Comparison of ENCODE assay signal across 8 mouse cellular contexts in genomic region chr6:90514883-90515405, GRCm38 (mm10). TPM values are rescaled to one million over a fixed set of nuclear protein-coding genes. Genes with fewer than 3 reads are reported as not detected.
A peak's percentile ranks its signal among the peaks of the same experiment; 100 is the strongest.
DNase-seq lines count a peak whose midpoint lies in the region; ATAC-seq and TF ChIP-seq lines count a peak whose summit lies in the region.

No protein-coding gene starts in this region.

- WGBS in hindbrain, embryonic 10.5 days: 40% methylated on average over 4 of the region's 4 CpGs
- 27% methylated on average over 4 of the region's 4 CpGs for WGBS in lung, embryonic 16.5 days

- 0 out of 2 replicates have a peak, but pooled peaks cover 5% of the 10 kb centered on the region for H3K27me3 ChIP-seq in G1E (ENCODE audit: insufficient read depth, low read length)
- H3K27me3 ChIP-seq in hindbrain, embryonic 10.5 days (ENCODE audit: insufficient read depth, poor library complexity, severe bottlenecking): no peaks in the 10 kb centered on the region
- no peaks in the 10 kb centered on the region for H3K27me3 ChIP-seq in lung, embryonic 16.5 days (ENCODE audit: control insufficient read depth, insufficient read depth, low read depth, low read length)

- H3K9ac ChIP-seq in lung, embryonic 16.5 days (ENCODE audit: low read length): no peak overlapping the region

- no peak overlapping the region for H3K4me3 ChIP-seq in G1E (ENCODE audit: low read depth, low read length)
- H3K4me3 ChIP-seq in hindbrain, embryonic 10.5 days: no peak overlapping the region
- H3K4me3 ChIP-seq in lung, embryonic 16.5 days (ENCODE audit: low read length): no peak overlapping the region

- TF ChIP-seq CTCF in G1E (IDR thresholded peaks at IDR 0.05; ENCODE audit: low read depth, low read length): peak; percentile 43

- no peak overlapping the region for H3K27ac ChIP-seq in hindbrain, embryonic 10.5 days
- H3K27ac ChIP-seq in lung, embryonic 16.5 days (ENCODE audit: low read length): 0 out of 2 replicates have a peak overlapping the region, but pooled peaks have one; percentile 39

- peak; percentile 21 for DNase-seq in G1E (ENCODE audit: low spot score)
- peak; percentile 97 for DNase-seq in cerebellum, adult 9-10 months
- DNase-seq in frontal cortex, adult 2 months (ENCODE audit: extremely low spot score in 1 of 2, low spot score in 1 of 2): peak; percentile 55 to 94
- DNase-seq in hindbrain, embryonic 10.5 days (ENCODE audit: low spot score): peak; percentile 83
- peak; percentile 81 for DNase-seq in layer of hippocampus, adult 9-10 months (ENCODE audit: low spot score)
- DNase-seq in retina, embryonic 14.5 days (ENCODE audit: low spot score): peak; percentile 90
- DNase-seq in thymus, postnatal 36 days: peak; percentile 40 to 44

- ATAC-seq in G1E (ENCODE audit: extremely low read depth, insufficient number of reproducible peaks, low FRiP score, poor library complexity, severe bottlenecking): 0 out of 2 replicates have a peak, but pooled peaks have one; percentile 22
- peak; percentile 84 for ATAC-seq in lung, embryonic 16.5 days (ENCODE audit: low read depth)

- H3K9me3 ChIP-seq in G1E (replicated peaks): no peaks in the 10 kb centered on the region
- H3K9me3 ChIP-seq in hindbrain, embryonic 10.5 days: no peaks in the 10 kb centered on the region
- H3K9me3 ChIP-seq in lung, embryonic 16.5 days (ENCODE audit: control insufficient read depth, low read length): no peaks in the 10 kb centered on the region

- H3K4me2 ChIP-seq in lung, embryonic 16.5 days (ENCODE audit: low read depth, low read length): no peak overlapping the region

- no peaks in the 10 kb centered on the region for H3K4me1 ChIP-seq in G1E (ENCODE audit: insufficient read depth, low read depth, low read length)
- H3K4me1 ChIP-seq in hindbrain, embryonic 10.5 days (replicated peaks): no peaks in the 10 kb centered on the region
- H3K4me1 ChIP-seq in lung, embryonic 16.5 days (replicated peaks; ENCODE audit: control insufficient read depth, insufficient read depth, low read length): peaks cover 3% of the 10 kb centered on the region; the same call in 1 of the 2 replicates

- no peaks in the 10 kb centered on the region for H3K36me3 ChIP-seq in G1E (replicated peaks)
- H3K36me3 ChIP-seq in hindbrain, embryonic 10.5 days: no peaks in the 10 kb centered on the region
- H3K36me3 ChIP-seq in lung, embryonic 16.5 days (ENCODE audit: control insufficient read depth, insufficient read depth, low read length): no peaks in the 10 kb centered on the region

RNA-seq across cellular contexts. Expression of gene Aldh1l1, which starts 28.7 kb away (rescaled TPM):
- total RNA-seq in G1E (2014; fragmentation: Nextera tagmentation) (not detected in 2 replicates), G1E (2017) (0.05 TPM in 1 of 2 replicates, not detected in the other)
- not detected in 2 replicates for polyA plus RNA-seq in G1E (2012)
- 51.6 and 55.0 TPM in 2 replicates for polyA plus RNA-seq in frontal cortex, adult 2 months (2012; rRNA removed)
- 1.7 and 2.9 TPM in 2 replicates for polyA plus RNA-seq in hindbrain, embryonic 10.5 days (2016; fragmentation: Nextera tagmentation; extraction: Ambion mirVana)
- polyA plus RNA-seq in lung, embryonic 16.5 days (2015; fragmentation: Nextera tagmentation; extraction: Ambion mirVana): 2.4 and 4.7 TPM in 2 replicates

RNA-seq across cellular contexts. Expression of gene Klf15, which starts 52.6 kb away (rescaled TPM):
- total RNA-seq in G1E (2014; fragmentation: Nextera tagmentation): not detected in 2 replicates
- 0.05 TPM in 1 of 2 replicates, not detected in the other for total RNA-seq in G1E (2017)
- polyA plus RNA-seq in G1E (2012): not detected in 2 replicates
- 27.2 and 28.4 TPM in 2 replicates for polyA plus RNA-seq in frontal cortex, adult 2 months (2012; rRNA removed)
- polyA plus RNA-seq in hindbrain, embryonic 10.5 days (2016; fragmentation: Nextera tagmentation; extraction: Ambion mirVana): 4.1 and 4.9 TPM in 2 replicates
- 17.4 and 21.3 TPM in 2 replicates for polyA plus RNA-seq in lung, embryonic 16.5 days (2015; fragmentation: Nextera tagmentation; extraction: Ambion mirVana)

Comparison
In these comparisons a context has a peak if more than half of its experiments do, and no peak if none do; other contexts are left out.
1. DNase-seq: peak in every context shown above with its lines; median percentile 97 in cerebellum, adult 9-10 months; 90 in retina, embryonic 14.5 days; 83 in hindbrain, embryonic 10.5 days; 81 in layer of hippocampus, adult 9-10 months; 74 in frontal cortex, adult 2 months; 42 in thymus, postnatal 36 days; 21 in G1E.